Mouse (Mus musculus): ENCODE results near the gene Dnah7b. TPM values are rescaled to one million over a fixed set of nuclear protein-coding genes. Genes with fewer than 3 reads are reported as not detected.
"Not testable (repeated sequence)": the region's sequence is repeated elsewhere in the genome, so short reads cannot be mapped to it uniquely, and the experiment has no call there.

The Dnah7b gene
- polyA plus RNA-seq, 1 experiment from 2014 or later: 0.99 TPM

GRCm38 (mm10) chr1:46394681-46395297 is 328.7 kb downstream of the Dnah7b start:
- not testable (repeated sequence) for H3K27me3 ChIP-seq (replicated peaks); ATAC-seq; H3K4me3 ChIP-seq (replicated peaks); H3K9me3 ChIP-seq; H3K36me3 ChIP-seq; H3K4me2 ChIP-seq (replicated peaks); H3K27ac ChIP-seq; H3K4me1 ChIP-seq (replicated peaks); H3K9ac ChIP-seq
- WGBS: 67% methylated on average over 4 of the region's 4 CpGs

- H3K27me3 ChIP-seq (replicated peaks): no peaks in the 10 kb centered on the region
- H3K4me1 ChIP-seq (replicated peaks): no peaks in the 10 kb centered on the region
- no peaks in the 10 kb centered on the region for H3K36me3 ChIP-seq
- no peak overlapping the region for H3K4me2 ChIP-seq (replicated peaks)
- no peak for ATAC-seq
- no peaks in the 10 kb centered on the region for H3K9me3 ChIP-seq
- no peak overlapping the region for H3K27ac ChIP-seq
- 81% methylated on average over 6 of the region's 6 CpGs for WGBS
- no peak overlapping the region for H3K9ac ChIP-seq
- no peak overlapping the region for H3K4me3 ChIP-seq (replicated peaks)
Observed at GRCm38 (mm10) chr1:46408324-46409115, 342.4 kb downstream of the Dnah7b start.

DNA sequence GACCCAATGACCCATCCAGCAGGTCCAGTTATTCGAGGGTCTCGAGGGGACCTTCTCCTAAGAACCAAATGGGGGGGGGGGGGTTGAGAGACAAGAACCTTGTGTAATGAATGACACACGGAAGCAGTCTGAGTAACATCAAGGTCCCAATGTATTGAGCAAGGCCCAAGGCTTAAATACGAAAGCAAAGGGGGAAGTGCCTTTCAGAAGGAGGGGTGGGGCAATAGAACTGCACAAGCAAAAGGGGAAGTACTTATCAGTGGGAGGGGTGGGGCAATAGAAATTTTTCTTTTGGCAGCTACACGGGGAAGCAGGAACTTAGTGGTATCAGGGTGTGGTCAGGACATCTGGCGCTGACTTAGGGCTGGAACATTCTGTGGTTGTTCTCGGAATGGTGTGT is 348.7 kb downstream of the Dnah7b start:
- not testable (repeated sequence) for H3K4me3 ChIP-seq (replicated peaks); H3K27me3 ChIP-seq (replicated peaks); H3K9me3 ChIP-seq; H3K4me1 ChIP-seq (replicated peaks); H3K36me3 ChIP-seq; H3K27ac ChIP-seq; H3K9ac ChIP-seq; ATAC-seq; H3K4me2 ChIP-seq (replicated peaks)
- 87% methylated on average over 7 of the region's 7 CpGs for WGBS

- not testable (repeated sequence) for H3K27ac ChIP-seq; H3K4me2 ChIP-seq (replicated peaks); H3K27me3 ChIP-seq (replicated peaks); H3K9ac ChIP-seq; H3K4me1 ChIP-seq (replicated peaks); H3K9me3 ChIP-seq; H3K4me3 ChIP-seq (replicated peaks); ATAC-seq; H3K36me3 ChIP-seq
- 19% methylated on average over 3 of the region's 3 CpGs for WGBS
Observed at GRCm38 (mm10) chr1:46416946-46417345, 350.8 kb downstream of the Dnah7b start.

GRCm38 (mm10) chr1:46418966-46419365 is 352.9 kb downstream of the Dnah7b start:
- not testable (repeated sequence) for H3K4me1 ChIP-seq (replicated peaks); ATAC-seq; H3K27me3 ChIP-seq (replicated peaks); H3K9me3 ChIP-seq; H3K4me3 ChIP-seq (replicated peaks); H3K27ac ChIP-seq; H3K9ac ChIP-seq; H3K4me2 ChIP-seq (replicated peaks); H3K36me3 ChIP-seq
- 55% methylated on average over 4 of the region's 4 CpGs for WGBS

Other genes starting within 250 kb of the Dnah7b start
- gene Gm5269, start 176.0 kb upstream of the Dnah7b start, polyA plus RNA-seq (2015; fragmentation: Nextera tagmentation; extraction: Ambion mirVana): not detected in 2 replicates
- gene Slc40a1, start 139.8 kb upstream of the Dnah7b start, polyA plus RNA-seq (2015; fragmentation: Nextera tagmentation; extraction: Ambion mirVana): 143 and 151 TPM in 2 replicates

All from intestine, embryonic 15.5 days (tissue).